Mouse (Mus musculus) stomach, postnatal 0 days (tissue): Measurements from ENCODE around the gene Klf9.

ENCODE experiments used
- CTCF ChIP-seq: IDR thresholded peaks from 2 replicates; pipeline ENCODE4 v1.5.1; 2016; ENCODE audit warnings: antibody characterized with exemption, low read depth, mild to moderate bottlenecking, moderate library complexity
- EP300 ChIP-seq: optimal IDR thresholded peaks from 2 replicates; pipeline ENCODE3; 2016; ENCODE audit warnings: antibody characterized with exemption

GRCm38 (mm10) chr19:23159780-23160395, 18.9 kb downstream of the Klf9 start:
- TF ChIP-seq CTCF (no peak), EP300 (no peak)
